Mouse (Mus musculus) MEL (cell line): Measurements from ENCODE around the gene Dnal4.

ENCODE experiments used
- CTCF ChIP-seq, 3 experiments: IDR thresholded peaks in 2 of 3; conservative IDR thresholded peaks in 1 of 3; 2 replicates each; pipeline ENCODE4 v1.5.1; 2011 to 2012; ENCODE audit warnings: low read length in 3 of 3, low read depth in 2 of 3, mild to moderate bottlenecking in 2 of 3, improper control_type of control experiment in 1 of 3, inconsistent platforms in 1 of 3, mixed read lengths in 1 of 3, moderate library complexity in 1 of 3; ENCODE audit not compliant: control insufficient read depth in 1 of 3, insufficient read depth in 1 of 3, poor library complexity in 1 of 3, severe bottlenecking in 1 of 3
- E2F4 ChIP-seq: IDR thresholded peaks from 2 replicates; pipeline ENCODE4 v1.6.1; 2011; ENCODE audit warnings: low read depth, low read length, improper control_type of control experiment, borderline replicate concordance
- EP300 ChIP-seq, 2 experiments: IDR thresholded peaks; 2 replicates each; pipeline ENCODE4 v1.6.1; 2011; ENCODE audit warnings: improper control_type of control experiment in 2 of 2, low read length in 2 of 2, low read depth in 1 of 2, mild to moderate bottlenecking in 1 of 2
- GATA1 ChIP-seq: IDR thresholded peaks from 2 replicates; pipeline ENCODE4 v1.6.1; 2011; ENCODE audit warnings: low read depth, low read length, improper control_type of control experiment
- JUND ChIP-seq: IDR thresholded peaks from 2 replicates; pipeline ENCODE4 v1.6.1; 2011; ENCODE audit warnings: low read depth, mild to moderate bottlenecking, improper control_type of control experiment, low read length
- MAFK ChIP-seq: IDR thresholded peaks from 2 replicates; pipeline ENCODE4 v1.6.1; 2011; ENCODE audit warnings: low read depth, mild to moderate bottlenecking, low read length, improper control_type of control experiment, borderline replicate concordance
- MAX ChIP-seq: IDR thresholded peaks from 2 replicates; pipeline ENCODE4 v1.6.1; 2011; ENCODE audit warnings: low read length, improper control_type of control experiment
- NRF1 ChIP-seq: IDR thresholded peaks from 2 replicates; pipeline ENCODE4 v1.6.1; 2014; ENCODE audit warnings: low read depth, mild to moderate bottlenecking, inconsistent platforms, low read length, improper control_type of control experiment, moderate library complexity; ENCODE audit not compliant: poor library complexity, insufficient read depth, severe bottlenecking
- POLR2A ChIP-seq, 2 experiments: IDR thresholded peaks; 2 replicates each; pipeline ENCODE4 v1.6.1; 2011 to 2012; ENCODE audit warnings: low read length in 2 of 2, mild to moderate bottlenecking in 2 of 2, control low read depth in 1 of 2, improper control_type of control experiment in 1 of 2, low read depth in 1 of 2, moderate library complexity in 1 of 2; ENCODE audit not compliant: control insufficient read depth in 1 of 2, insufficient read depth in 1 of 2, poor library complexity in 1 of 2
- POLR2AphosphoS5 ChIP-seq: IDR thresholded peaks from 2 replicates; pipeline ENCODE4 v1.6.1; 2012; ENCODE audit warnings: low read depth, borderline replicate concordance, mild to moderate bottlenecking, inconsistent platforms, low read length, moderate library complexity, mixed read lengths
- RAD21 ChIP-seq: IDR thresholded peaks from 2 replicates; pipeline ENCODE4 v1.6.1; 2011; ENCODE audit warnings: mild to moderate bottlenecking, low read depth, low read length, improper control_type of control experiment
- TBP ChIP-seq: IDR thresholded peaks from 2 replicates; pipeline ENCODE4 v1.8.0; 2011; ENCODE audit warnings: low read depth, low read length, improper control_type of control experiment
- USF1 ChIP-seq: IDR thresholded peaks from 2 replicates; pipeline ENCODE4 v1.6.1; 2014; ENCODE audit warnings: low read depth, mild to moderate bottlenecking, inconsistent platforms, low read length, improper control_type of control experiment, moderate library complexity

GRCm38 (mm10) chr15:79768302-79768701, 9.3 kb downstream of the Dnal4 start:
- TF ChIP-seq NRF1 (no peak), POLR2A (IDR thresholded peaks at IDR 0.05; ENCODE audit: control insufficient read depth in 1 of 2, insufficient read depth in 1 of 2, low read depth in 1 of 2, low read length in 2 of 2, poor library complexity in 1 of 2) (no peak), POLR2AphosphoS5 (no peak), E2F4 (no peak), MAX (no peak), CTCF (IDR thresholded peaks at IDR 0.05 in 2 of 3, conservative IDR thresholded peaks at IDR 0.05 in 1 of 3; ENCODE audit: control insufficient read depth in 1 of 3, insufficient read depth in 1 of 3, low read depth in 2 of 3, low read length in 3 of 3, poor library complexity in 1 of 3, severe bottlenecking in 1 of 3) (no peak), RAD21 (no peak), USF1 (no peak), EP300 (IDR thresholded peaks at IDR 0.05; ENCODE audit: low read depth in 1 of 2, low read length in 2 of 2) (no peak), JUND (no peak), TBP (no peak), GATA1 (no peak), MAFK (no peak)
